Comparison of ENCODE assay signal across 8 mouse cellular contexts in genomic region chr12:69168461-69169106, GRCm38 (mm10). TPM values are rescaled to one million over a fixed set of nuclear protein-coding genes. Genes with fewer than 3 reads are reported as not detected.
DNase-seq lines count a peak whose midpoint lies in the region; ATAC-seq lines count a peak whose summit lies in the region.

Lrr1 (plus strand) TSS chr12:69168814.

- peak; percentile 94 for ATAC-seq in hindbrain, embryonic 15.5 days (ENCODE audit: low FRiP score, low read depth)

- H3K9me3 ChIP-seq in hindbrain, embryonic 15.5 days = no peaks in the 10 kb centered on the region

- peak within 1 kb of the TSS; percentile 66 for H3K4me3 ChIP-seq in hindbrain, embryonic 15.5 days

- peak within 1 kb of the TSS; percentile 63 for H3K9ac ChIP-seq in hindbrain, embryonic 15.5 days

- peak within 1 kb of the TSS; percentile 77 for H3K27ac ChIP-seq in hindbrain, embryonic 15.5 days (replicated peaks)

- no peaks in the 10 kb centered on the region for H3K36me3 ChIP-seq in hindbrain, embryonic 15.5 days

- under 1% methylated on average over 40 of the region's 40 CpGs for WGBS in hindbrain, embryonic 15.5 days

- peaks cover 10% of the 10 kb centered on the region for H3K4me1 ChIP-seq in hindbrain, embryonic 15.5 days (replicated peaks)

- DNase-seq in T-cell, adult 2 months (ENCODE audit: low spot score) = peak; percentile 82
- peak; percentile 82 to 92 for DNase-seq in cerebellum, postnatal 36 days
- DNase-seq in frontal cortex, postnatal 36 days (ENCODE audit: low spot score in 2 of 2) = peak; percentile 88 to 91
- DNase-seq in left cerebral cortex, adult 11 months (ENCODE audit: low spot score) = peak; percentile 84
- DNase-seq in lung, postnatal 36 days = peak; percentile 92
- DNase-seq in retina, embryonic 14.5 days (ENCODE audit: low spot score) = peak; percentile 90
- DNase-seq in thymus, postnatal 36 days = peak; percentile 83 to 88

- H3K4me2 ChIP-seq in hindbrain, embryonic 15.5 days = peak within 1 kb of the TSS; percentile 95

- no peaks in the 10 kb centered on the region for H3K27me3 ChIP-seq in hindbrain, embryonic 15.5 days

RNA-seq across cellular contexts. Expression of gene Lrr1, which starts in this region (rescaled TPM):
- polyA plus RNA-seq in hindbrain, embryonic 15.5 days (2015; fragmentation: Nextera tagmentation; extraction: Ambion mirVana) = 5.1 and 6.1 TPM in 2 replicates

Comparison
In these comparisons a context has a peak if more than half of its experiments do, and no peak if none do; other contexts are left out.
1. Peak in every context shown above with its lines: DNase-seq, ATAC-seq, H3K4me3 ChIP-seq and H3K27ac ChIP-seq.